Mouse (Mus musculus): Measurements from ENCODE around the gene Shc1. TPM values are rescaled to one million over a fixed set of nuclear protein-coding genes. Genes with fewer than 3 reads are reported as not detected.

Gene Shc1
- polyA plus RNA-seq, 1 experiment from 2014 or later: 108 TPM

DNA sequence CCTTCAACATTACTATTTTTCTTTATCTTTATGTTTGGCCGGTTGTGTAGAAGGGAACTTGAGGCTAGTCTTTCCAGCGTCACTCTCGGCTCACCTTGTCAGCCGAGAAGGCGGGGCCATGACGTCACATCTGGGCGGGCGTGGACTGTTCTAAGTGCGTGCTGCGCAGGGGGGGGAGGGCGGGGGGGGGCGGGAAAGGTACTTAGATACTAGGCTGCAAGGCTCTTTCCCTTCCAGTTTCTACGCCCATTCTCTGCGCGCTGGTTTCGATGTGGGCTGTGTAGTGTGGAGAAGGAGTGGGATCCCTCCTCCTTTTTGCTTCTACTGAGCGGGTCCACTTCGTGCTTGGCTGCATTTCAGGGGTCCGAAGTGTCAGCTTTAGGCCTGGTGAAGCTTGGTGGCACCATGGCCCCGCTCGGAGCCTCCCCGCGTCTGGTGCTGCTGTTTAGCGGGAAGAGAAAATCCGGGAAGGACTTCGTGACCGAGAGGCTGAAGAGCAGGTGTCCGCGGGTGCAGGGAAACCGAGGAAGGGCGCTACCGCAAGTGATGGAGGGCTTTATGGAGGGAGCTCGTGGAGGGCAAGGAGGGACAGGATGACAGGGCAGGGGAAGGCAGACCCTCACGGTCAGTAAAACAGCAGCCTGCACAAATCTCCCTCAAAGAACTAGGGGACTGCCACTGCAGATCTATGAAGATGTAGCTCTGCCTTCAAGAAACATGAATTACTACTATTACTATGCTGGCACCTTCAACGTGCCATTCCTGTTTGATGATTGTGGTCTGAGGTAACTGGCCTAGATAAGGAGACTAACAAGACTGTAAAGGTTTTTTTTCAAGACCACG lies 40.9 kb downstream of the Shc1 start:
- peak; percentile 82 for ATAC-seq (ENCODE audit: insufficient number of reproducible peaks, low FRiP score, low TSS enrichment, low read depth)
- Histone ChIP-seq H3K9ac (peak overlapping the region; percentile 72), H3K27me3 (no peaks in the 10 kb centered on the region), H3K27ac (peak overlapping the region; percentile 88), H3K4me3 (peak overlapping the region; percentile 63), H3K4me2 (peak overlapping the region; percentile 72), H3K9me3 (no peaks in the 10 kb centered on the region), H3K36me3 (peaks cover 11% of the 10 kb centered on the region; the same call in 1 of the 2 replicates), H3K4me1 (peaks cover 14% of the 10 kb centered on the region; the same call in 1 of the 2 replicates)
- WGBS: 1% methylated on average over 36 of the region's 36 CpGs

DNA sequence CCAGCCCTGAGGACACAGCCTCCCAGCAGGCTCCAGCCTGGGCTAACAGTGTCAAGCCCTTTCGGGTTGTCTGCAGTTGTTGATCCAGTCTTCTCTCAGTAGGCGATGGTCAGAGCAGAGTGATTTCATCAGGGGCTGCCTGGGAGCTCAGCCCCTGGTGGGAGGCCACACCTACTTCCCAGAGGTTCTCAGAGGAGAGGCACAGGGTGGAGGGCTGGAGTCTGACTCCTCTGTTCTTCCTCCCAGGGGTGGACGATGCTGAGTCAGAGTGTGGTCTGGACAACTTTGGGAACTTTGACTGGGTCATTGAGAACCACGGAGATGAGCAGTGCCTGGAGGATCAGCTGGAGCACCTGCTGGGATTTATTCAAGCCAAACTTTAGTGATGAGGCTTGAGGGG lies 50.0 kb downstream of the Shc1 start:
- Histone ChIP-seq H3K27me3 (no peaks in the 10 kb centered on the region), H3K4me2 (no peak overlapping the region), H3K9me3 (no peaks in the 10 kb centered on the region), H3K4me3 (no peak overlapping the region), H3K27ac (no peak overlapping the region), H3K36me3 (peaks cover 28% of the 10 kb centered on the region), H3K9ac (no peak overlapping the region), H3K4me1 (no peaks in the 10 kb centered on the region)
- no peak for ATAC-seq (ENCODE audit: insufficient number of reproducible peaks, low FRiP score, low TSS enrichment, low read depth)
- 54% methylated on average over 4 of the region's 4 CpGs for WGBS

GRCm38 (mm10) chr3:89472280-89472679 lies 54.0 kb downstream of the Shc1 start:
- 79% methylated on average over 7 of the region's 7 CpGs for WGBS
- Histone ChIP-seq H3K36me3 (peaks cover 24% of the 10 kb centered on the region), H3K27ac (no peak overlapping the region), H3K27me3 (no peaks in the 10 kb centered on the region), H3K4me1 (no peaks in the 10 kb centered on the region), H3K4me3 (no peak overlapping the region), H3K4me2 (no peak overlapping the region), H3K9me3 (no peaks in the 10 kb centered on the region), H3K9ac (no peak overlapping the region)
- ATAC-seq (ENCODE audit: insufficient number of reproducible peaks, low FRiP score, low TSS enrichment, low read depth): no peak

GRCm38 (mm10) chr3:89473838-89474237 lies 55.6 kb downstream of the Shc1 start:
- no peaks in the 10 kb centered on the region for H3K4me1 ChIP-seq
- 67% methylated on average over 6 of the region's 6 CpGs for WGBS
- no peaks in the 10 kb centered on the region for H3K9me3 ChIP-seq
- no peak overlapping the region for H3K27ac ChIP-seq
- no peak overlapping the region for H3K4me3 ChIP-seq
- ATAC-seq (ENCODE audit: insufficient number of reproducible peaks, low FRiP score, low TSS enrichment, low read depth): no peak
- H3K27me3 ChIP-seq: no peaks in the 10 kb centered on the region
- peaks cover 8% of the 10 kb centered on the region; the same call in 1 of the 2 replicates for H3K36me3 ChIP-seq
- no peak overlapping the region for H3K4me2 ChIP-seq
- H3K9ac ChIP-seq: no peak overlapping the region

GRCm38 (mm10) chr3:89479055-89479454 lies 60.8 kb downstream of the Shc1 start:
- no peak for ATAC-seq (ENCODE audit: insufficient number of reproducible peaks, low FRiP score, low TSS enrichment, low read depth)
- Histone ChIP-seq H3K4me1 (no peaks in the 10 kb centered on the region), H3K4me3 (no peak overlapping the region), H3K27me3 (no peaks in the 10 kb centered on the region), H3K36me3 (no peaks in the 10 kb centered on the region), H3K27ac (no peak overlapping the region), H3K9me3 (no peaks in the 10 kb centered on the region), H3K4me2 (no peak overlapping the region), H3K9ac (no peak overlapping the region)
- WGBS: 68% methylated on average over 6 of the region's 6 CpGs

Other genes with a start within 250 kb of the Shc1 start
- gene Scamp3, start 241.0 kb upstream of the Shc1 start, polyA plus RNA-seq (2015; fragmentation: Nextera tagmentation; extraction: Ambion mirVana): 101 and 115 TPM in 2 replicates
- gene Fam189b, start 235.3 kb upstream of the Shc1 start, polyA plus RNA-seq (2015; fragmentation: Nextera tagmentation; extraction: Ambion mirVana): 31.4 and 34.0 TPM in 2 replicates
- gene Gba, start 215.5 kb upstream of the Shc1 start, polyA plus RNA-seq (2015; fragmentation: Nextera tagmentation; extraction: Ambion mirVana): 62.5 and 70.9 TPM in 2 replicates
- gene Thbs3, start 203.3 kb upstream of the Shc1 start, polyA plus RNA-seq (2015; fragmentation: Nextera tagmentation; extraction: Ambion mirVana): 94.0 and 116 TPM in 2 replicates
- 156 and 180 TPM in 2 replicates for gene Mtx1, start 191.4 kb upstream of the Shc1 start, polyA plus RNA-seq (2015; fragmentation: Nextera tagmentation; extraction: Ambion mirVana)
- gene Muc1, start 189.4 kb upstream of the Shc1 start, polyA plus RNA-seq (2015; fragmentation: Nextera tagmentation; extraction: Ambion mirVana): 0.64 and 0.68 TPM in 2 replicates
- 307 and 334 TPM in 2 replicates for gene Krtcap2, start 172.5 kb upstream of the Shc1 start, polyA plus RNA-seq (2015; fragmentation: Nextera tagmentation; extraction: Ambion mirVana)
- 4.0 and 4.7 TPM in 2 replicates for gene Trim46, start 172.1 kb upstream of the Shc1 start, polyA plus RNA-seq (2015; fragmentation: Nextera tagmentation; extraction: Ambion mirVana)
- gene Dpm3, start 159.1 kb upstream of the Shc1 start, polyA plus RNA-seq (2015; fragmentation: Nextera tagmentation; extraction: Ambion mirVana): 131 and 161 TPM in 2 replicates
- gene Slc50a1, start 147.9 kb upstream of the Shc1 start, polyA plus RNA-seq (2015; fragmentation: Nextera tagmentation; extraction: Ambion mirVana): 91.9 and 92.8 TPM in 2 replicates
- gene Efna1, start 137.3 kb upstream of the Shc1 start, polyA plus RNA-seq (2015; fragmentation: Nextera tagmentation; extraction: Ambion mirVana): 59.6 and 64.2 TPM in 2 replicates
- gene Efna3, start 95.5 kb upstream of the Shc1 start, polyA plus RNA-seq (2015; fragmentation: Nextera tagmentation; extraction: Ambion mirVana): 57.9 and 59.2 TPM in 2 replicates
- gene Efna4, start 80.4 kb upstream of the Shc1 start, polyA plus RNA-seq (2015; fragmentation: Nextera tagmentation; extraction: Ambion mirVana): 30.4 and 34.4 TPM in 2 replicates
- gene Adam15, start 68.4 kb upstream of the Shc1 start, polyA plus RNA-seq (2015; fragmentation: Nextera tagmentation; extraction: Ambion mirVana): 94.4 and 106 TPM in 2 replicates
- 0.20 and 0.23 TPM in 2 replicates for gene Dcst2, start 56.5 kb upstream of the Shc1 start, polyA plus RNA-seq (2015; fragmentation: Nextera tagmentation; extraction: Ambion mirVana)
- 0.52 and 0.76 TPM in 2 replicates for gene Dcst1, start 53.2 kb upstream of the Shc1 start, polyA plus RNA-seq (2015; fragmentation: Nextera tagmentation; extraction: Ambion mirVana)
- 7.0 and 7.2 TPM in 2 replicates for gene Zbtb7b, start 23.7 kb upstream of the Shc1 start, polyA plus RNA-seq (2015; fragmentation: Nextera tagmentation; extraction: Ambion mirVana)
- not detected in 2 replicates for gene Lenep, start 15.7 kb upstream of the Shc1 start, polyA plus RNA-seq (2015; fragmentation: Nextera tagmentation; extraction: Ambion mirVana)
- gene Flad1, start 6.6 kb upstream of the Shc1 start, polyA plus RNA-seq (2015; fragmentation: Nextera tagmentation; extraction: Ambion mirVana): 27.1 and 31.0 TPM in 2 replicates
- gene Cks1b, start 60 bp upstream of the Shc1 start, polyA plus RNA-seq (2015; fragmentation: Nextera tagmentation; extraction: Ambion mirVana): 340 and 365 TPM in 2 replicates
- 37.1 and 43.7 TPM in 2 replicates for gene Pygo2, start 11.8 kb downstream of the Shc1 start, polyA plus RNA-seq (2015; fragmentation: Nextera tagmentation; extraction: Ambion mirVana)
- gene Pbxip1, start 18.3 kb downstream of the Shc1 start, polyA plus RNA-seq (2015; fragmentation: Nextera tagmentation; extraction: Ambion mirVana): 33.9 and 51.5 TPM in 2 replicates
- 55.2 and 61.1 TPM in 2 replicates for gene Pmvk, start 36.1 kb downstream of the Shc1 start, polyA plus RNA-seq (2015; fragmentation: Nextera tagmentation; extraction: Ambion mirVana)
- 4.7 and 5.4 TPM in 2 replicates for gene Kcnn3, start 101.7 kb downstream of the Shc1 start, polyA plus RNA-seq (2015; fragmentation: Nextera tagmentation; extraction: Ambion mirVana)

Measured in limb, embryonic 15.5 days (tissue).